Mouse (Mus musculus) cerebellum, postnatal 4 days (tissue): ENCODE results near the gene Gse1.

Source experiments
- DNase-seq, 2 experiments: peaks; one replicate each; pipeline ENCODE4 v3.0.0; 2022; ENCODE audit warnings: low spot score in 2 of 2, mixed read lengths in 1 of 2

The Gse1 gene

DNA sequence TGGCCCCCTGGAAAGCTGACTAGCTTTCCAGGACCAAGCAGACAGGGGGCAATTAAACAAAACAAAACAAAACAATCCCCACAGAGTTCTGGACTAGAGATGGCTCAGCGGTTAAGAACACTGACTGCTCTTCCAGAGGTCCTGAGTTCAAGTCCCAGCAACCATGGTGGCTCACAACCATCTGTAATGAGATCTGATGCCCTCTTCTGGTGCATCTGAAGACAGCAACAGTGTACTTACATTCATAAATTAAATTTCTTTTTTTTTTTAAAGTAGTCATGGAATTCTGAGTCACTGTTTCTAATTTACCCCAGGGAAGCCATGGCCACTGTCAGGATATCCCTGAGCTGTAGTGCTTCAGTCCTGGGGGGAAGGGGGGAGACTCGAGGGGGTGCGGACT lies 386.2 kb downstream of the Gse1 start:
- DNase-seq, result no peak

GRCm38 (mm10) chr8:120616663-120617626 lies 388.7 kb downstream of the Gse1 start:
- no peak for DNase-seq

DNA sequence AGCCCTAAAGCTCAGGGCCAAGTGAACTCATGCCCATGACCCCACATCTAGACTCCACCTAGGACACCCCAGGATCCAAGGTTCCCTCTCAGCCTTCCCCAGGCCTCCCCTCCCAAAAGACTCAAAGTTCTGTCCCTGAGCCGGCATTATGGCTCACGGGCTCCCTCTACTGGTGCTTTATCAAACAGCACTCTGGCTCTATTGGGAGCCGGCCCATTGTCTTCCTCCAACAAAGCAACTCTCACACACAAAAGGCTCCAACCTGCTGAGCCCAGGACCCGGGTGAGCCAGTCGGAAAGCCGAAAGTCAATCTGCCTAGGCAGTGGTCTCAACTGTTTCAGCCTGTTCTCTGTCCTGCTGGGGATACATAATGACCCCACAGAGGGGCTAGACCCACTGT lies 389.9 kb downstream of the Gse1 start:
- DNase-seq, result peak; percentile 61 to 78

GRCm38 (mm10) chr8:120619235-120620180 lies 391.3 kb downstream of the Gse1 start:
- no peak for DNase-seq

GRCm38 (mm10) chr8:120620441-120620840 lies 392.2 kb downstream of the Gse1 start:
- no peak for DNase-seq

DNA sequence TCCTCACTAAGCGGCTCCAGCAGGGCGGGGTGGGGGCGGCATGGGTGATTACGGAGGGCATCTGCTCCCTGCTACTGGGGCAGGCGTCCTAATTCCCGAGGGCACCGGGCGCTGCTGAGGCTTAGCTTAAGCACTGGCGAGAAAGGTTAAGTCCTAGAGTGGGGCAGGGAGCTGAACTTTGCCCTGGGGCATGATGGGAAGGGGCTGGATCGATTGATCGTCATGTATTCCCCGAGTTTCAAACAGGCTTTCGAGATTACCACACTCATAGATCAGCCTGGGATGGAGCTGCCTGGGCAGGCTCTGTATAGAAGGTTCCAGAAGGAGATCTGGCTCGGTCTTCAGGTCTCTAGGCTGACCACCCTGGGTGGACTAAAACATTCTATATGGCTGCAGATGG lies 393.9 kb downstream of the Gse1 start:
- DNase-seq, result no peak

- no peak for DNase-seq
These were observed 395.4 kb downstream of the Gse1 start for GRCm38 (mm10) chr8:120623608-120624007.

DNA sequence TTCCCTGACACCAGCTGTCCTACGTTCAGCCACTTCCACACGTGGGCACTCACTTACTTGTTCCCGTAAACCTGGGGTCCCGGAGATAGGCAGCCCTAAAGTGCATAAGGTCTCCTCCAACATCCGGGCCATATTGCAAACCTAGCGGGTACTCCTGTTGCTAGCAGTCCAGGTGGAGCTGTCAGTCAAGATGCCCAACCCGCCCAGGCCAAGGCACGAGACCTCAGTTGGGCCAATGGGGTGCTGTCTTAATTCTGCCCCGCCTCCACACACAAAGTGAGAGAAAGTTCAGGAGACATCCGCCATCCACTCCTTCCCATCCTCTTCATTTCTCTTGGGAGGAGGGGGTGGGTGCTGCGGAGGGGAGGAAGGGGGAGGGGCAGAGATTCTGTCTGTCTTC lies 398.2 kb downstream of the Gse1 start:
- DNase-seq, result no peak

GRCm38 (mm10) chr8:120627298-120627697 lies 399.0 kb downstream of the Gse1 start:
- peak in 1 of 2 experiments; percentile 69 for DNase-seq

GRCm38 (mm10) chr8:120630031-120630430 lies 401.8 kb downstream of the Gse1 start:
- no peak for DNase-seq

DNA sequence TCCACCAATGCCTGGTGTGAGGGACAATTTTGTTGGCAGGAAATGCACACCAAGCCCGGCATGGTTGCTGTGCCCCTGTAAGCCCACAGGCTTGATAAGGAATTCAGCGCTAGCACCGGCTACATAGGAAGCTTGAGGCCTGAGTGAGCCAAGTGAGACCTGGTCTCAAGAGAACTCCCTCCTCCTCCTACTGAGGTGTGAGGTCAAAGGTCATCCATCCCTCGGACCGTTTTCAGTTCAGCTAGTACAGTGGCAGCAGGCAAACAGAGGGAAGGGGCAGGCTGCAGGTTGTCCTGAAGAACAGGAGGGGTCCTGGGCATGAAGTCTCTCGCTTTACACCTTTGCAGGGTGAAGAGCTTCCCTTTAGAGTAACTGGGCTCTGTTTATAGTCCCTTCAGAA lies 402.6 kb downstream of the Gse1 start:
- no peak for DNase-seq
